Mouse (Mus musculus): ENCODE measurements around the gene Cd2. TPM values are rescaled to one million over a fixed set of nuclear protein-coding genes. Genes with fewer than 3 reads are reported as not detected.

Gene Cd2
- polyA plus RNA-seq (2016; fragmentation: Nextera tagmentation; extraction: Ambion mirVana) = not detected in 2 replicates

DNA sequence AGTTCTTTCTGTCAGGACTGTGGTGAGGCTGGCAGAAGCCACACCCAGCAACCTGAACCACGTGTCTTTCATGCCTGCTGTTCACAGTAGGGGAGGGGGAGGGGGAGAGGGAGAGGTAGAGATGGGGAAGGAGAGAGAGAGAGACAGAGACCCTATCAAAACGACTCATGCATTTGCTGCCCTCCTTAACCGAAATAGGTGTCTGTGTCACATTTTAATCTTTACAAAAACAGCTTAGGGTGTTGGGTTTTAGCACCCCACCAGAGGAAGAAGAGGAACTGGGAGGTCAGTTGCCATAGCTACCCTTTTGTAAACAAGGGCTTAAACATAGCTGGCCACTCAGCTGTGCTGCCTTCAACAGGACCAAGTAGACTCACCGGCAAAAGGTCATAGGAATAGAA is at the start of gene Cd2:
Cd2 (minus strand) TSS at position 29 of the 401 bp plus-strand sequence.
- H3K4me1 ChIP-seq = peaks cover 13% of the 10 kb centered on the region; the same call in 1 of the 2 replicates
- DNase-seq (ENCODE audit: low spot score) = no peak
- H3K27ac ChIP-seq (replicated peaks) = no peak within 1 kb of the TSS
- WGBS = 35% methylated on average over 4 of the region's 4 CpGs
- H3K4me3 ChIP-seq = no peak within 1 kb of the TSS
- H3K27me3 ChIP-seq (replicated peaks; ENCODE audit: low read depth, poor library complexity, severe bottlenecking) = no peaks in the 10 kb centered on the region
- H3K9me3 ChIP-seq = no peaks in the 10 kb centered on the region
- no peaks in the 10 kb centered on the region for H3K36me3 ChIP-seq (replicated peaks)

DNA sequence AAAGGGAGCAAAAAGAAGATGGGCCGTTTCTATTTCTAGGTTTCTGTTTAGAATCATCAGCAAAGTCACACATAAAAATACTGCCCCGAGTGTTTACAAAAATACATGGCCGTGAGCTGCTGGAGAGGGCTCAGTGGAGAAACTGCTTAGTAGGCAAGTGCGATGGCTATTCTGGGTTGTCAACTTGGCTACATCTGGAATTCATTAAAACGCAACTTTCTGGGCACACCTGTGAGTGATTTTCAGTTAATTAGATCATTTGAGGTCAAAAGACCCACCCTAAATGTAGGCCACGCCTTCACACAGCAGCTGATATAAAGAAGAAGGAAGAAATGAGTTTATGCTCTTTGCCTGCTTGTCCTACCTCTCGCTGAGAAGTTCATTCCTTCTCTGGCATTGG is 40.9 kb upstream of the Cd2 start:
- peak overlapping the region; percentile 52; the same call in 1 of the 2 replicates for H3K27ac ChIP-seq (replicated peaks)
- no peaks in the 10 kb centered on the region for H3K27me3 ChIP-seq (replicated peaks; ENCODE audit: low read depth, poor library complexity, severe bottlenecking)
- 39% methylated on average over 7 of the region's 7 CpGs for WGBS
- H3K4me3 ChIP-seq = no peak overlapping the region
- DNase-seq (ENCODE audit: low spot score) = peak; percentile 66
- H3K9me3 ChIP-seq = no peaks in the 10 kb centered on the region
- no peaks in the 10 kb centered on the region for H3K36me3 ChIP-seq (replicated peaks)
- peaks cover 18% of the 10 kb centered on the region for H3K4me1 ChIP-seq

DNA sequence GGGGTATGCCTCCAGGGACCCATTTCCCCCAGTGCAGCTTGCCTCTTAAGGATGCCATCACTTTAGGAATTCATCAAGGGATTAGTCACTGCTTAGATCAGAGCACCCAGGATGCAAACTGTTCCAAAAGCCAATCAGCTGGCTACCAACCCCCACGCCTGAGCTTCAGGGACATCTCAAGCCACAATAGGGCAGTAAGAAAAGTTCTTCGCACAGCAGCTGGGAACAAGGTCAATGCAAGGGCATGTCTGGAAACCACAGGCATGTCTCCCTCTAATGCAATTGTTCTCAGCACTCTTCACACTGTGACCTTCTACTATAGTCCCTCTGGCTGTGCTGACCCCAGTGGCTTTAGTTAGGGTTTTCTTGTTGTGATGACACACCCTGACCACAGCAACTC is 39.5 kb upstream of the Cd2 start:
- DNase-seq (ENCODE audit: low spot score) = no peak
- Histone ChIP-seq H3K36me3 (replicated peaks) (no peaks in the 10 kb centered on the region), H3K9me3 (no peaks in the 10 kb centered on the region), H3K27ac (replicated peaks) (peak overlapping the region; percentile 61), H3K4me3 (no peak overlapping the region), H3K27me3 (replicated peaks; ENCODE audit: low read depth, poor library complexity, severe bottlenecking) (no peaks in the 10 kb centered on the region), H3K4me1 (peaks cover 23% of the 10 kb centered on the region)
- 60% methylated on average over 2 of the region's 2 CpGs for WGBS

DNA sequence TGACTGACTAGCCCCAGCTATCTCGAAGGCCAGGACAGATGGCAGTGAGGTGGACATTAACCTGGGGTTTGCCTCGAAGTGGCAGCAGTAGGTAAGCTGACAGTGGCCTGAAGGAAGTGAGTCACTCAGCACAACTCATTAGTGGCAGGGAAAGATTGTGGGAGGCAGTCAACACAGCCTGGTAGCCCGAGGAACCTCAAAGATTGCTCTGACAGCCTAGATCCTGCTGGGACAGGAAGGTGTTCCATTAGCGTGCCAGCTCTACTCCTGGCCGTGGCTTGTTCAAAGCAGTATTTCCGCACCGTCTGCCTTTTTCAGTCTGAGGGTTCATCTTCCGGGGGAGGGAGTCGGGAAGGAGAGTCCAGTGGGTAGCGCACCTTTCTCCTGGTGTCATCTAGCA is 34.7 kb upstream of the Cd2 start:
- no peak for DNase-seq (ENCODE audit: low spot score)

DNA sequence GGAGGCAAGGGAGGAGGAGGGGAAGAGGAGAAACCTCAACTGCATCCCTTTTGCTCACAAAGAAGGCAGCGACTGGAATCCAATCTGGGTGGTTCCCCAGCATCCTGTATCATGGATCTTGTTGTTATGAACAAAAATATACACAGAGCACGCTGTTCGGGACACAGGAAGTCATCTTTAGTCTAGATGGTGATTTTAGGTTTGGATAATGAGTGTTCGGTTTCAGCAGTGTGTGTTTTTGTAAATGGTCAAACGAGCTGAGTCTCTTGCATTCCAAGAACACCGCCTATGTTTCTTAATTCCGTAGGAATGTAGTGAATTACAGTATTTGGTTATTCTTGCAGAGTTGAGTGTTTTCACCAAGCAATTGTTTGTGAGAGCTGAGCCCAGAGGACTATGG is 33.1 kb upstream of the Cd2 start:
- H3K27ac ChIP-seq (replicated peaks) = peak overlapping the region; percentile 67; the same call in 1 of the 2 replicates
- H3K27me3 ChIP-seq (replicated peaks; ENCODE audit: low read depth, poor library complexity, severe bottlenecking) = no peaks in the 10 kb centered on the region
- WGBS = 66% methylated on average over 7 of the region's 7 CpGs
- H3K4me3 ChIP-seq = no peak overlapping the region
- H3K36me3 ChIP-seq (replicated peaks) = no peaks in the 10 kb centered on the region
- no peak for DNase-seq (ENCODE audit: low spot score)
- H3K9me3 ChIP-seq = no peaks in the 10 kb centered on the region
- peaks cover 32% of the 10 kb centered on the region for H3K4me1 ChIP-seq

More for the DNA sequence above, 34.7 kb upstream of the Cd2 start:
- WGBS = 83% methylated on average over 10 of the region's 10 CpGs
- no peaks in the 10 kb centered on the region for H3K27me3 ChIP-seq (replicated peaks; ENCODE audit: low read depth, poor library complexity, severe bottlenecking)
- no peaks in the 10 kb centered on the region for H3K9me3 ChIP-seq
- H3K27ac ChIP-seq (replicated peaks) = no peak overlapping the region; the same call in 1 of the 2 replicates
- no peak overlapping the region for H3K4me3 ChIP-seq
- H3K4me1 ChIP-seq = peaks cover 41% of the 10 kb centered on the region
- no peaks in the 10 kb centered on the region for H3K36me3 ChIP-seq (replicated peaks)

DNA sequence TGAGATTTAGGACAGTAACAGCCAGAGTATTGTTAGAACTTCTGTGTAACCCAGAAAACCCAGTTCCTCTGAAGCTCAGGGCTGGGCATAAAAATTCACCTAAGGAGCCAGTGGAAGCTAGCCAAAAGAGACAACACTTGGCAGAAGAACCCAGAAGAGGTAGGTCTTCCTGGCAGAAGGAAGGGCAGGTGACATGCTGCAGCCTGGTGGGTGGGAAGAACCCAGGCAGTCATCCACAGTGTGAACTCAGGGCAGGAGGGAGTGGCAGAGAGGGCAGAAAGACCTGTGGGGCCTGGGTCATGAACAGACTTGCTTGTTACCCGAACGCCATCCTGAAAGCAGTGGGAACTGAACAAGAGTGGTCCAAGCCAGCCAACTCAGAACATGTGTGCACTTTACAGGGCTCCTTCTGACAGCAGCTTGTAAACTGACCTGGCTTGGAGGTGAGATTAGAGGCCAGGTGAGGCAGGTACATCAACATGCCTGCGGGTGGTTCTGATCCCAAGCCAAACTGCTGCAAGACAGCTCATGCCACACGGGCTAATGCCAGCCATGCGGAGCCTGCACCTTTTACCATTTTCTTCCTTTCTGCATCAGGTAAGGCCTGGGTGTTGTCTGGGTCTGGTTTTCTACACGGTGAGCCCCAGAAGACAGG is 30.9 kb upstream of the Cd2 start:
- peaks cover 35% of the 10 kb centered on the region for H3K4me1 ChIP-seq
- no peak overlapping the region for H3K27ac ChIP-seq (replicated peaks)
- WGBS = 85% methylated on average over 6 of the region's 6 CpGs
- no peaks in the 10 kb centered on the region for H3K27me3 ChIP-seq (replicated peaks; ENCODE audit: low read depth, poor library complexity, severe bottlenecking)
- no peaks in the 10 kb centered on the region for H3K9me3 ChIP-seq
- H3K4me3 ChIP-seq = no peak overlapping the region
- no peak for DNase-seq (ENCODE audit: low spot score)
- no peaks in the 10 kb centered on the region for H3K36me3 ChIP-seq (replicated peaks)

DNA sequence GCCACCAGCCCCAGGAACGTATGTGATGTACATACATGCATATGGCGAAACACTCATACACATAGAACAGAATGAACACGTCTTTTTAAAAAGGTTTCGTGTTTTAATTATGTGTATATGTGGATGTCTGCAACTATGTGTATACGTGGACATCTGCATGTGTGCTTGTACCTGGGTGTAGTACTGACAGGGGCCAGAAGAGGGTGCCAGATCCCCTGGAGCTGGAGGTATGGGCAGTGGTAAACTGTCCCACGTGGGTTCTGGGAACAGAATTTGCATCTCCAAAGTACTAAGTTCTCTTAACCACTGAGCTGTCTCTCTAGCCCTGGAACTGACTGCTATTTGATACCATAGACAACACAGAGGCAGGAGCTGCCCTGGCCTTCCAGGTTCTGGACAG is 30.4 kb upstream of the Cd2 start:
- H3K27ac ChIP-seq (replicated peaks) = no peak overlapping the region
- DNase-seq (ENCODE audit: low spot score) = peak; percentile 74
- H3K9me3 ChIP-seq = no peaks in the 10 kb centered on the region
- H3K27me3 ChIP-seq (replicated peaks; ENCODE audit: low read depth, poor library complexity, severe bottlenecking) = no peaks in the 10 kb centered on the region
- no peaks in the 10 kb centered on the region for H3K36me3 ChIP-seq (replicated peaks)
- H3K4me1 ChIP-seq = peaks cover 35% of the 10 kb centered on the region
- WGBS = 70% methylated on average over 6 of the region's 6 CpGs
- no peak overlapping the region for H3K4me3 ChIP-seq

DNA sequence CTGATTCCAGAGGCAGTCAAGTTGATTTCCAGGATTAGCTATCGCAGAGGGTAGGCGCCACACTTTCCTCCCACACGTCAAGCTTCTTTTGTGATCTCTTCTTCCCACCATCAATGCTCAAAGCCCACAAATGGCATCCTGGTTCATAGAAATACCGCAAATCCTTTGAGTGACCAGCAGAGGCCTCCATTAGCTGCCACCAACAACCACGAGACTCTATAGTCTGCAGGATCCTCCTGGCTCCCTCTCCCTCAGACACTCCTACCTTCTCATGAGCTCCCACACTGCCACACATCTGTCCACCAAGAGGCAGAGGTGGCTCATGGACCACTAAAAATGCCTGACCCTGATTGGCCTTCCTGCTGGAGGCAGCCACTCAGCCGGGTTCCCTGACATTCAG is 27.2 kb upstream of the Cd2 start:
- H3K36me3 ChIP-seq (replicated peaks) = no peaks in the 10 kb centered on the region
- DNase-seq (ENCODE audit: low spot score) = no peak
- no peaks in the 10 kb centered on the region for H3K27me3 ChIP-seq (replicated peaks; ENCODE audit: low read depth, poor library complexity, severe bottlenecking)
- no peak overlapping the region for H3K27ac ChIP-seq (replicated peaks)
- peaks cover 12% of the 10 kb centered on the region; the same call in 1 of the 2 replicates for H3K4me1 ChIP-seq
- H3K9me3 ChIP-seq = no peaks in the 10 kb centered on the region
- WGBS = 78% methylated on average over 6 of the region's 6 CpGs
- no peak overlapping the region for H3K4me3 ChIP-seq

DNA sequence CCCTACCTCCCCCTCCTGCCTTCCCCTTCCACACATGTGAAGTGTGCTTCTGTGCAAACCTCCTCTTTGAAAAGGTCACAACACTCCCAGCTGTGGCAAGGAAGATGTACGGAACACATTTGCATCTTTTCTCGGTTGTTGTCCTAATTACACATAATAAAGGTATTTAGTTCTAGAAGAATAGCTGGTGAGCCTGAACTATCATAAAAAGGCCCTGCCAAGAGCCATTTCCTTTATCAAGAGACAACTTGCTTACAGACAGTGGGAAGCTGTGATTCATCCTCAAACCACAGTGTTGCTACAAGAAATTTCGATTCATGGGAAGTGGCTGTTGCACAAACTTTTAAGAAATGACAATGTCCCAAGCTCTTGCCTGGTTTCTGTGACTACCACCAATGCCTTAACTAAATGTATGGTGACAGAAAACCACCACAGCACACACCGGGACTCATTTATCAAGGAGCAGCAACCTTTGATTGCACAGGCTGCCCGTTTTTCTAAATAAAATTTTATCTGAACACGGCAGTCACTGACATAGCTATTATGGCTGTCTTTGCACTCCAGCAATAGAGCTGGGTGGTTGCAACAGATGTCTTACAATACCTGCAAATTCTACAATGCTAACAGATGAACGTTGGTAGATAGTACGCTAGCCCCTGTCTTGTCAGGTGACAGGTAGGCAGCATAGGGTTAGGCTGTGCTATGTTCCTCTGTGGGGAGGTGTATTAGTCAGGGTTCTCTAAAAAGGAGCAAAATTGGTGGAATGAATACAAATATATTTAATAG is 25.7 kb upstream of the Cd2 start:
- 87% methylated on average over 8 of the region's 8 CpGs for WGBS
- H3K9me3 ChIP-seq = no peaks in the 10 kb centered on the region
- peaks cover 10% of the 10 kb centered on the region; the same call in 1 of the 2 replicates for H3K4me1 ChIP-seq
- no peaks in the 10 kb centered on the region for H3K27me3 ChIP-seq (replicated peaks; ENCODE audit: low read depth, poor library complexity, severe bottlenecking)
- H3K27ac ChIP-seq (replicated peaks) = no peak overlapping the region
- no peak overlapping the region for H3K4me3 ChIP-seq
- no peaks in the 10 kb centered on the region for H3K36me3 ChIP-seq (replicated peaks)
- no peak for DNase-seq (ENCODE audit: low spot score)

DNA sequence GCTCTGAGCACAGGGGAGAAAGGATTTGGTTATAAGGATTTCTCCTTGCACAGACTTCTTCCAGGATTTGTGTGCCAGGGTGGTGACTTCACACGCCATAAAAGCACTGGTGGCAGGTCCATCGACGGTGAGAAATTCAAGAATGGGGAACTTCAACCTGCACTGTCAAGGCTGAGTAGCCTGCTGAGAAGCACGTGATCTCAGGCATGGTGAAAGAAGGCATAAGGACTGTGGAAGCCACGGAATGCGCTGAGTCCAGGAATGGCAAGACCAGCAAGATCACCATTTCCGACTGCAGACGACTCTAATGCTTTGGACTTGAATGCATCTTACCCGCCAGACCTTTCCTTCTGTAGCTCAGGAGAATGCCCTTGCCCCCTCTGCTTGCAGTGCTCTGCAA is 23.2 kb upstream of the Cd2 start:
- WGBS = 67% methylated on average over 9 of the region's 9 CpGs
- H3K27ac ChIP-seq (replicated peaks) = no peak overlapping the region
- H3K36me3 ChIP-seq (replicated peaks) = no peaks in the 10 kb centered on the region
- H3K9me3 ChIP-seq = no peaks in the 10 kb centered on the region
- H3K4me3 ChIP-seq = no peak overlapping the region
- peaks cover 11% of the 10 kb centered on the region; the same call in 1 of the 2 replicates for H3K4me1 ChIP-seq
- no peak for DNase-seq (ENCODE audit: low spot score)
- H3K27me3 ChIP-seq (replicated peaks; ENCODE audit: low read depth, poor library complexity, severe bottlenecking) = no peaks in the 10 kb centered on the region

DNA sequence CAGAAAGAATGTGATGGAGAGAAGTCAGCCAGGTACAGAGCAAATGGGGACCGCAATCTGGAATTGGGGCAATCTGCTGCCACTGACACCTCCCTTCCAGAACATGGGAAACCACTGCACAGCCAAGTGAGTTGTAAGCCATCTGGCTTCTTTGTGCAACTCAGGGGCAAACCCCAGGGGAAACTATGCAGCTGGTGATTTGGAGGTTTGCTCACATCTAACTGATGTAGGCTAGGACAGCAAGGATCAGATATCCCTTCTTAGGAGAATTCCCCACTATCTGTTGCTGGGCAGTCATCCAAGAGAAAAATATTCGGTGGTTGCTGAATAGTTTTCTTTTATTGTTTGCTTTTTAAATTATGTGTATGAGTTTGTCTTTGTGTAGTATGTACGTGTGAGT is 21.9 kb upstream of the Cd2 start:
- H3K27ac ChIP-seq (replicated peaks) = no peak overlapping the region
- peaks cover 10% of the 10 kb centered on the region for H3K4me1 ChIP-seq
- H3K27me3 ChIP-seq (replicated peaks; ENCODE audit: low read depth, poor library complexity, severe bottlenecking) = no peaks in the 10 kb centered on the region
- H3K36me3 ChIP-seq (replicated peaks) = no peaks in the 10 kb centered on the region
- no peak for DNase-seq (ENCODE audit: low spot score)
- WGBS = 85% methylated on average over 3 of the region's 3 CpGs
- H3K9me3 ChIP-seq = no peaks in the 10 kb centered on the region
- no peak overlapping the region for H3K4me3 ChIP-seq

DNA sequence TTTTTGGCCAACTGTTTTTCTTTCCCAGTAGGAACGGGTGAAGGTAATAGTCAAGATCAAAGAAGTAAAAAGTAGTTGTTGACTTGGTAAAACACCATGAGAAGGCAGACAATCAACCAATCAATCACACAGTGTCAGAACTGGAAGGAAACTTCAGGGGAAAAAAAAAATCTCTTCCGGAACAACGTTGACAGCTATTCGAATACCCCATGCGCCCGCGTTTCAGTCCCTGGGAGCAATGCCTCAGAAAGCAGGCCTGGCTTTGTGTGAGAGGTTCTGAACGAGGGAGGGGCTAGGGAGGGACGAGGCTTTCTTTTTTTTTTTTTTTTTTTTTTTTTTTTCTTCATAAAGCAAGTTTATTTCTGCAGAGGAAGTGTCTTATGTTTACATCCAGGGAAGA is 18.4 kb upstream of the Cd2 start:
- Histone ChIP-seq H3K9me3 (no peaks in the 10 kb centered on the region), H3K27me3 (replicated peaks; ENCODE audit: low read depth, poor library complexity, severe bottlenecking) (peaks cover 10% of the 10 kb centered on the region; the same call in 1 of the 2 replicates), H3K36me3 (replicated peaks) (no peaks in the 10 kb centered on the region), H3K27ac (replicated peaks) (no peak overlapping the region), H3K4me3 (no peak overlapping the region), H3K4me1 (peaks cover 30% of the 10 kb centered on the region)
- WGBS = 81% methylated on average over 9 of the region's 9 CpGs
- DNase-seq (ENCODE audit: low spot score) = no peak

DNA sequence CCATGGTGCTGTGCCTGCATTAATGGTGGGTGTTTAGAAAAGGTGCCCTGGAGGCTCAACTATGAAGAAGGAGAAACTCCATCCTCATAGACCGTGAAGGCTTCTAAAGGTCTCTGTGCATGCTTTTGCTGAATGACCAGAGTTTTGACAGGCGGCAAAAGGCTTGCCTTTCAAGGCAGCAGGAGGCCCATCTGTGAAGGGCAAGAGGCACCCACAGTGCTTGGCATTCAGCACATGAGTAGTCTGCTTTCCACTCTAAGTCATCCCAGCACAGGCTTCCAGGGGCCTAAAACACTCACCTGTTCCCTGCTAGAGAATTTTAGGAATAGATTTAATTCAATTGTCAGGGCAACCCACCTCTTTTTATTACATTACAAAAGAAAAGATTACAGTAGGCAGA is 17.3 kb upstream of the Cd2 start:
- no peaks in the 10 kb centered on the region for H3K36me3 ChIP-seq (replicated peaks)
- H3K27ac ChIP-seq (replicated peaks) = no peak overlapping the region
- H3K27me3 ChIP-seq (replicated peaks; ENCODE audit: low read depth, poor library complexity, severe bottlenecking) = peaks cover 11% of the 10 kb centered on the region; the same call in 1 of the 2 replicates
- DNase-seq (ENCODE audit: low spot score) = no peak
- no peaks in the 10 kb centered on the region for H3K9me3 ChIP-seq
- 84% methylated on average over 2 of the region's 2 CpGs for WGBS
- peaks cover 40% of the 10 kb centered on the region for H3K4me1 ChIP-seq
- no peak overlapping the region for H3K4me3 ChIP-seq

Data from embryonic facial prominence, embryonic 10.5 days (tissue).